Mouse (Mus musculus) adrenal gland, postnatal 25 days (tissue): Measurements from ENCODE around the gene Col16a1. TPM values are rescaled to one million over a fixed set of nuclear protein-coding genes. Genes with fewer than 3 reads are reported as not detected.
A peak's percentile ranks its signal among the peaks of the same experiment; 100 is the strongest.

Experiments
- DNase-seq: peaks from one replicate; pipeline ENCODE4 v3.0.0; 2021; ENCODE audit warnings: mixed read lengths
- total RNA-seq: library from RNA; stranded (reverse); gene quantifications from 2 replicates; pipeline ENCODE4 v1.2.3, GENCODE M21; 2021

Gene Col16a1
- total RNA-seq, 1 experiment from 2014 or later, result 14.8 TPM

DNA sequence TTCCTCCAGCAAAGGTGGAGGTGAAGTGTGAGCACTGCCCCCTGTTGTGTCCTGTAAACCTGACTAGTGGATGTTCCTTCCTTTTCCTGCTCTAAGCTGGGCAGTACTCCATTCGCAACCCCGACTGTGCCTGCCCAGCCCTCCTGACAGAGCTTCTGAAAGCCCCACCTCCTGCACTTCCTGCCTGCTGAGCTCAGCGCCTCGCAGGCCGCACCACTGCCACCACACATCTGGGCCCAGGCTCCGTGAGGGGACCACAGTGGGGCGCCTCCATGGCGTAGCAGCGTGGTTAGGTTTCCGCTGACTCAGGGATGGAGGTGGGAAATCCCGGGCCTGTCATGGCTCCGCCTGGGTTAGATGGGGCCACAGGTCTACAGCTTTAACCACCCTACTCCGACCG is 2.0 kb upstream of the Col16a1 start:
- no peak for DNase-seq

DNA sequence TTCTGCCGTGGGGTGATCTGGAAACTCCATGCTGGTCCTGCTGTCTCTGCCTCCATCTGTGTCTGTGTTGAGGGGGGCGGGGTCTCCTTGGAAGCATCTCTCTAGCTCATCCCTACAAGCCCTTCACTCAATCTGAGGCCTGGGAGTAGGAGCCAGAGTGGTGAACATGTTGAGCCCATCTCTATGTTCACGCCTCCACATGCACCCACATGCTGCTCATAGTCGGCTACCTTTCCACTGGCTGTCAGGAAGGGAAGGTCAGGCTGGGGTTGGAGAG is 501 bp downstream of the Col16a1 start:
- no peak for DNase-seq

GRCm38 (mm10) chr4:130050056-130050824 is 2.6 kb downstream of the Col16a1 start:
- peak; percentile 92 for DNase-seq

GRCm38 (mm10) chr4:130052283-130052682 is 4.6 kb downstream of the Col16a1 start:
- DNase-seq, result no peak

DNA sequence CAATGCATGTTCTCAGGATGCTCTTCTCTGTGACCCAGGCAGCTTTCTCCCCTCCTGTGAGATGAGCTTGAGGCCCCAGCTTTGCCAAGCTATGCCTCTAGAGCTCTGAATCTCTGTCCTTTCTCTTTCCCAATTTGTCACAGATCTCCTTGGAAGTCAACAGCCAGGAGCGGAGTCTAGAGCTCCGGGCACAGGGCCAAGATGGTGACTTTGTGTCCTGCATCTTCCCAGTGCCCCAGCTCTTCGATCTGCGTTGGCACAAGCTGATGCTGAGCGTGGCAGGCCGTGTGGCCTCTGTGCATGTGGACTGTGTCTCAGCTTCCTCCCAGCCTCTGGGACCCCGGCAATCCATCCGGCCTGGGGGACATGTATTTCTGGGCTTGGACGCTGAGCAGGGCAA is 5.5 kb downstream of the Col16a1 start:
- peak; percentile 78 for DNase-seq

DNA sequence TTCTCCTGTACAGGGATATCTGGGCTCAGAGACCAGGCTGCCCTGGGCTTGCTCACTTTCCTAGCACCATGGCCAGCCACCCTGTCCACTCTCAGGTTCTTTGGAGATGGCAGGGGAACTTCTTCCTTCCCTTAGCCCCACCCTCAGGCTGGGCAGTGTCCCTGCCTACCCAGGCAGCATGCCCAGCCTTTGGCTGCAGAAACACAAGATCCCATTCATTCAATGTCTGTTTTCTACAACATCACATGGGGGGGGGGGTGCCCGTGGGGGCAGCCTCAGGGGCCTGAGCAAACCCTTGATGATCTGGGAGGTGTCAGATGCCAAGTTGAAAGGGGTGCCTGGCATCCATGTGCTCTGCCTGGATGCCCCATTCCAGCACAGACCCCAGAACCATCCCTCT is 7.1 kb downstream of the Col16a1 start:
- no peak for DNase-seq

GRCm38 (mm10) chr4:130055160-130056010 is 7.7 kb downstream of the Col16a1 start:
- DNase-seq, result no peak

- no peak for DNase-seq
Measured at GRCm38 (mm10) chr4:130056011-130056322, 8.3 kb downstream of the Col16a1 start.

- no peak for DNase-seq
Measured at GRCm38 (mm10) chr4:130056471-130056870, 8.8 kb downstream of the Col16a1 start.

GRCm38 (mm10) chr4:130060937-130061336 is 13.3 kb downstream of the Col16a1 start:
- DNase-seq, result no peak

- no peak for DNase-seq
Measured at GRCm38 (mm10) chr4:130063191-130063590, 15.6 kb downstream of the Col16a1 start.

GRCm38 (mm10) chr4:130066816-130067215 is 19.2 kb downstream of the Col16a1 start:
- peak; percentile 54 for DNase-seq

DNA sequence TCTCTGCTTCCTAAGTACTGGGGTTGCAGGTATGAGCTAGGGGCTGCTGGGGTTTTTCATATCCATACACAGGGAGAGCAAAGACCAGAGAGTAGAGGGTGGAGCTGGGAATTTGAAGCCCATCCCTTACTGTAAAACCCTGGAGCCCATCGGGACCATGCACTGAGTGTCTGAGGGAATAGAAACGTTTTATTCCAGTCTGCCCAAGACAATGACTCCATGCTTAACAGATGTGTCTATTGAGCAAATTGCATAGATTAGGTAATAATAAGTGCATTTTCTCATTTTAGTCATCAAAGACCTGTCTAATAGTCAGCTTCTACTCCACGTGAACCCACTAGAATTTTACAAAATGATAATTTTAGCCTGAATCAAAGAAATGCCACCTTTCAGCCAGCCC is 22.9 kb downstream of the Col16a1 start:
- DNase-seq, result no peak

DNA sequence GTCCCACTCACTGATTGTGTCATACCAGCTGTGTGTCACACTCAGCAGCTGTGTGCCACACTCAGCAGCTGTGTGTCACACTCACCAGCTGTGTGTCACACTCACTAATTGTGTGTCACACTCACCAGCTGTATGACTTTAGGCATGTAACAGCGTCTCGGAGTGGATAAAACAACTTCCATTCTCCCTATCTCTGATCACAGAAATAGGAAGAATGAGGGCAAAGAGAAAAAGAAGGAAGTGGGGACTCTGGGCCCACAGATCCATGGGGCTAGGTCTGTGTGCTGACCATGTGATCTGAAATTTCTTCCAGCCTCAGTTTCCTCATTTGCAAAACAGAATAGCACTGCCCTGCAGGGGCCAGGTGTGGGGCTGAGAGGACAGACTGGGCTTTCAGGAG is 24.1 kb downstream of the Col16a1 start:
- DNase-seq, result no peak

DNA sequence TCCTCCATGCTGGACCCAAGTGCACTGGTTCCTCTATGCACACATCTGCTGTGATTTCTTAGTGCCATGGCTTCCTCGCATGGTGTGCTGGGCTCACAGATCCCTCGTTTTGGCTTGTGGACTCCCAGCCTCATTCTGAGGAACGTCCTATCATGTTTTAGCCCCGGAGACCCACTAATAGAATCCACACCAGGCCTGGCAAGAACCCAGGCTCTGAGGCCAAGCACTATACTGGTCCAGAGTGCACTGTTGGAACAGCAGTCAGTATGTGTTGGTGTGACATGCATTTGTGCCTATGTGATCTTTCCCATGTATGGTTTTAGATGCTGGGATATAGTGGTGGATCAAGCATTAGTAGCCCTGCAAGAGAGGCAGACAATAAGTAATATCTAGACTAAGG is 25.7 kb downstream of the Col16a1 start:
- DNase-seq, result no peak

- peak; percentile 54 for DNase-seq
Measured at GRCm38 (mm10) chr4:130074761-130075515, 27.3 kb downstream of the Col16a1 start.

DNA sequence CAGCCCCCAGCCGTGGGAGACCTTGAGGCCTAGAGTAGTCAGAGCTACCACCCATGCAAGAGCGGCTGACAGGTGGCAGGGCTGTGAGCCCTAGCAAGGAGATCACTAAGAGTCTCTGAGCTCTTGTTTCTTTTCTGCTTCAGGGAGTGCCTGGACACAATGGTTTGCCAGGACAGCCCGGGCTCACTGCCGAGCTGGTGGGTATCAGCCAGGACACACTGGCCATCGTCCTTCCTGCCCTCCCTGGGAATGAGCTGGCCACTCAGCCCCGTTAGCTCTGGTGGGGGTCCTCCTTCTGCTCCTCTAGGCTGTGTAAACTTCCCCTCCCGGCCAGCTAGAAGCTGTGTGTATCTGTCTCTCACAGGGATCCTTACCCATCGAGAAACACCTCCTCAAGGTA is 29.2 kb downstream of the Col16a1 start:
- no peak for DNase-seq

DNA sequence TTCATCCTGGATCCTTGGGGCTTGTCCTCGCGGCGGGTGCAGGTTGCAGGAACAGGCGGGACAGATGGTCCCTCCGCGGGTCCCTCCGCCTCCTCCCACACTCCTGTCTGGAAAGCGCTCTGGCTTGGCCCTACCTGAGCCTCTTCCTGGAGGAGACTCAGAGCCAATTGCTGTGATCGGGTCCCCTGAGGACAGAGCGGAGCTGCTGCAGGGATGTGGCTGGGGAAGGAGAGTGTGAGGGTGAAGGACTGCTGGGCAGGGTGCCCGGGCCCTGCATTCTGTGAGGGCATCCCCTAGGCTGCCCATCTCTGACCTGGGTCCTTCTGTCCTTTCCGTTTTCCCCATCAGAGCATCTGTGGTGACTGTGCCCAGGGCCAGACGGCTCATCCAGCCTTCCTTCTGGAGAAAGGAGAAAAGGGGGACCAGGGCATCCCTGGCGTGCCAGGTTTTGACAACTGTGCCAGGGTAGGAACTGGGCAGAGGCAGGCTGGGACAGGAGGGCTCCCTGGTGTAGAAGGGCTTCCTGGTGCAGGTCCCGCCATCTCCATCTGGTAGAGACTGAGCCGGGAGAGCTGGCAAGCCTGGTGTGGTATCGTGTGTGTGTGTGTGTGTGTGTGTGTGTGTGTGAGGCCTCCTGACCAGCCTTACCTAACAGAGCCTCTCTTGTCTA is 31.3 kb downstream of the Col16a1 start:
- DNase-seq, result no peak

DNA sequence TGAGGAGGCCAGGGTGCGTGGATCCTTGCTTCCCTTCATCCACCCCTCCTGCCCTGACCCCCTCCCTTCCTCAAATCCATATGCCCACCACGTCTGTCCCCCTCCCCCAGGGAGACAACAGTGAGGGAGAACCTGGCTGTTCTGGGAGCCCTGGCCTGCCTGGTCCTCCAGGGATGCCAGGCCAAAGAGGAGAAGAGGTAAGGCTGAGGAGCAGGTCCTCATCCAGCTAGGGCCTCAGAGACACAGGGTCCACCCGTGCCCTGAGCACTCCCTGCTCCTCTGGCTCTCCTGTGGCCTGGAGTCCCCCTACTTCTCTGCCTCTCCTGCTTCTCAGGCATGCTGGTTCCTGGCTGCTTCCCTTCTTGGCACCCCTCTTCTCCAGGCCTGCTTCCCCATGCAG is 31.9 kb downstream of the Col16a1 start:
- DNase-seq, result no peak

- peak; percentile 84 for DNase-seq
Measured at GRCm38 (mm10) chr4:130081345-130082190, 33.9 kb downstream of the Col16a1 start.

GRCm38 (mm10) chr4:130082211-130082610 is 34.6 kb downstream of the Col16a1 start:
- DNase-seq, result no peak
